Mouse (Mus musculus) adrenal gland, postnatal 25 days (tissue): Measurements from ENCODE around the gene Brwd1. TPM values are rescaled to one million over a fixed set of nuclear protein-coding genes. Genes with fewer than 3 reads are reported as not detected.
"Not testable (repeated sequence)": the region's sequence is repeated elsewhere in the genome, so short reads cannot be mapped to it uniquely, and the experiment has no call there.

Experiments used
- DNase-seq: peaks from one replicate; pipeline ENCODE4 v3.0.0; 2021; ENCODE audit warnings: mixed read lengths
- long read RNA-seq: library from polyadenylated mRNA; stranded (forward); transcript quantifications from one replicate; pipeline ENCODE4 v2.0.0, GENCODE M21; 2021
- total RNA-seq: library from RNA; stranded (reverse); gene quantifications from 2 replicates; pipeline ENCODE4 v1.2.3, GENCODE M21; 2021

Brwd1 gene
- total RNA-seq: 80.8 and 101 TPM in 2 replicates
- long read RNA-seq, transcript Brwd1-203 (5 exons, 2,382 nt): major isoform, 29 of 37 reads
- long read RNA-seq, partial matches to known transcripts: 4 of 37 reads
- long read RNA-seq, other reads (novel, unspliced or antisense): 4 of 37 reads

- peak; percentile 93 for DNase-seq
These were observed at the start of gene Brwd1 for GRCm38 (mm10) chr16:96082301-96083178. Brwd1 (minus strand) TSS chr16:96082526.

GRCm38 (mm10) chr16:96128466-96128865 is 46.1 kb upstream of the Brwd1 start:
- DNase-seq: no peak

- peak; percentile 99 for DNase-seq
These were observed 45.5 kb upstream of the Brwd1 start, which contains the start of gene Hmgn1 for GRCm38 (mm10) chr16:96127657-96128344. Hmgn1 (minus strand) TSS chr16:96127729.

GRCm38 (mm10) chr16:96127288-96127656 is 44.9 kb upstream of the Brwd1 start:
- no peak for DNase-seq

GRCm38 (mm10) chr16:96126684-96127171 is 44.4 kb upstream of the Brwd1 start:
- no peak for DNase-seq

- no peak for DNase-seq
These were observed 37.8 kb upstream of the Brwd1 start for GRCm38 (mm10) chr16:96120022-96120623.

GRCm38 (mm10) chr16:96114729-96115128 is 32.4 kb upstream of the Brwd1 start:
- no peak for DNase-seq

- no peak for DNase-seq
These were observed 30.4 kb upstream of the Brwd1 start for GRCm38 (mm10) chr16:96112769-96113168.

- DNase-seq: no peak
These were observed 28.5 kb upstream of the Brwd1 start for GRCm38 (mm10) chr16:96110655-96111345.

GRCm38 (mm10) chr16:96109673-96110072 is 27.3 kb upstream of the Brwd1 start:
- no peak for DNase-seq

- DNase-seq: no peak
These were observed 20.7 kb upstream of the Brwd1 start for GRCm38 (mm10) chr16:96103036-96103435.

GRCm38 (mm10) chr16:96097811-96098210 is 15.5 kb upstream of the Brwd1 start:
- DNase-seq: not testable (repeated sequence)

- no peak for DNase-seq
These were observed 13.6 kb upstream of the Brwd1 start for GRCm38 (mm10) chr16:96095966-96096365.

GRCm38 (mm10) chr16:96091515-96092504 is 9.5 kb upstream of the Brwd1 start:
- no peak for DNase-seq

GRCm38 (mm10) chr16:96088120-96088519 is 5.8 kb upstream of the Brwd1 start:
- no peak for DNase-seq

- no peak for DNase-seq
These were observed 5.1 kb upstream of the Brwd1 start for GRCm38 (mm10) chr16:96087436-96087835.

- no peak for DNase-seq
These were observed 4.7 kb upstream of the Brwd1 start for GRCm38 (mm10) chr16:96087001-96087400.

- DNase-seq: no peak
These were observed 3.3 kb upstream of the Brwd1 start for GRCm38 (mm10) chr16:96085597-96085996.

GRCm38 (mm10) chr16:96083179-96083646 is 887 bp upstream of the Brwd1 start:
- DNase-seq: peak; percentile 31

- DNase-seq: peak; percentile 66
These were observed 534 bp downstream of the Brwd1 start for GRCm38 (mm10) chr16:96081742-96082241.
